Mouse (Mus musculus) cerebellum, adult 2 months (tissue): ENCODE data around the gene Gm19402.

Experiments
- CTCF ChIP-seq: fragments of 200-500 bp; IDR thresholded peaks from 2 replicates; pipeline ENCODE4 v1.5.1; 2011; ENCODE audit warnings: low read depth, mild to moderate bottlenecking, control low read depth, low read length, moderate library complexity, borderline replicate concordance; ENCODE audit not compliant: insufficient read depth
- POLR2A ChIP-seq: fragments of 200-500 bp; IDR thresholded peaks from 2 replicates; pipeline ENCODE4 v1.6.1; 2011; ENCODE audit warnings: low read length, control low read depth, borderline replicate concordance; ENCODE audit not compliant: insufficient read depth

DNA sequence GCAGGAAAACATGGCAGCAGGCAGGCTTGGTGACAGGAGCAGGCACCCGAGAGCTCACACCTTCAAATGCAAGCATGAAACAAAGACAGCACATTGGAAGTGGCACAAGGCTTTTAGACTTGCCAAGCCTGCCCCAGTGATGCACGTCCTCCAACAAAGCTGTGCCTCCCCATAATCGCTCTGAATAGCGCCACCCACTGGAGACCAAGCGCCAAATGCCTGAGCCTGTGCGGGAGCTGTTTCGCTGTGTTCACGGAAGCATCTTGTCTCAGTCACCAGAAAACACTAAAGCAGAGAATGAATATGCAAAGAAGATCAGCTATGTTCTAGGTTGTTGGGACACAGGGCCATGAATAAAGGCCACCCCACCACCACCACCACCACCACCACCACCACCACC, 34.3 kb upstream of the Gm19402 start:
- no peak for TF ChIP-seq CTCF
- TF ChIP-seq POLR2A: no peak
